Mouse (Mus musculus) gastrocnemius, adult 18-20 months (tissue): ENCODE data around the gene Vwa7. TPM values are rescaled to one million over a fixed set of nuclear protein-coding genes. Genes with fewer than 3 reads are reported as not detected.
A peak's percentile ranks its signal among the peaks of the same experiment; 100 is the strongest.
"Not testable (repeated sequence)": the region's sequence is repeated elsewhere in the genome, so short reads cannot be mapped to it uniquely, and the experiment has no call there.

Experiments used
- DNase-seq: peaks from one replicate; pipeline ENCODE4 v3.0.0; 2021; ENCODE audit warnings: low spot score
- total RNA-seq, 2 experiments: library from RNA; stranded (reverse); gene quantifications; 2 replicates each; pipeline ENCODE4 v1.2.3; 2021

The Vwa7 gene
- total RNA-seq, 2 experiments from 2014 or later, result 13.2 to 16.8 TPM

DNA sequence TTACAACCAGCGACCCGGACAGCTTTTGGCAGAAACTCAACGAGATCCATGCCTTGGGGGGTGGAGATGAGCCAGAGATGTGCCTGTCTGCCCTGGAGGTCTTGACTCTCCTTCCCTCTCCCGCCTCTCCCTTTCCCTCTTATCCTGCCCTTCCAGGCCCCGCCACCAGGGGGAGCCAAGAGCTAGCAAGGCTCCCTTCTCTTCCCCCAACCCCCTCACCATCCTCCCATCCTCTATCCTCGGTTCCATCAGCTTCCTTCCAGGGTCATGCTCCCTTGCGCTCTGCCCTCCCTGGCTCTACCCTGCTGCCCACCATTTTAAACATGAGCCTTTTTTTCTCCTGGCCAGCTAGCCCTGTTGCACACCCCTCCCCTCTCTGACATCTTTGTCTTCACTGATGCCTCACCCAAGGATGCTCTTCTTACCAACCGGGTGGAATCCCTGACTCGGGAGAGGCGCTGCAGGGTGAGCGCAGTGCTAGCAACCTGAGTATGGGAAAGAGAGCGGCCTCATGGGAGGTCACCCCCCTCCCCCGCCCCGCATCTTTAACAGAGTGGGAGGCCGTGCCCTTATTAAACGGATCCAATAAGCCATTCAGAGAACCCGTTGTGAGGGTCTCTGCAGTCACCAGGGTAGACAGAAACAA is 4.9 kb downstream of the Vwa7 start:
- DNase-seq, result peak; percentile 89

DNA sequence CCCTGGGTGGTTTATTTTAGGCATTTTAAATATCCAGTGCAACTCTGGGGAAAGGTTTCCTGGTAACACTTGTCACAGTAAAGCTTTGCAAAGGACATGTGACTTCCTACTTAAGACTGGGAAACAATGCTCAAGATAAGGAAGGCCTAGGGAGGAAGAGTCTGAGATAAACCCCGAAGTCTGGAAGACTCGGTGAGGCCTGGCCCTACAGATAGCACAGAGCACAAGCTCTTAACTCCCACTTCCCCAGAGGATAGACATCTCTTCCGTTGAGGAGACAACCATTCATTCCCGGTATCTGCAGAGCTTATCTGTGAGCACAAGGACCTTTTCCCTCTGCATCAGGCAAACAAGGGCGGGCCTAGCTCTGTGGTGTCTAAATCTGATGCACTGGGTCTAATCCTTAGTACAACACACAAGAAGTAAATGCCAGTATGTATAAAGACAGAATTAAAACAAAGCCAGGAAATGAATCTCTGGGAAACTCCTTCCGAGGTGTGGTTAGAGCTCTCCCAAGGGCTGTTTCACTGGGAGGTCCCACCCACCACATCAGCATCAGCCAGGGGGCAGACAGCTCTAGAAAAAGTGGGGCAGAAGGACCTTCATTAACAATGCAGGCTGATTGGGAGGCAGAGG is 5.6 kb downstream of the Vwa7 start:
- DNase-seq, result no peak

DNA sequence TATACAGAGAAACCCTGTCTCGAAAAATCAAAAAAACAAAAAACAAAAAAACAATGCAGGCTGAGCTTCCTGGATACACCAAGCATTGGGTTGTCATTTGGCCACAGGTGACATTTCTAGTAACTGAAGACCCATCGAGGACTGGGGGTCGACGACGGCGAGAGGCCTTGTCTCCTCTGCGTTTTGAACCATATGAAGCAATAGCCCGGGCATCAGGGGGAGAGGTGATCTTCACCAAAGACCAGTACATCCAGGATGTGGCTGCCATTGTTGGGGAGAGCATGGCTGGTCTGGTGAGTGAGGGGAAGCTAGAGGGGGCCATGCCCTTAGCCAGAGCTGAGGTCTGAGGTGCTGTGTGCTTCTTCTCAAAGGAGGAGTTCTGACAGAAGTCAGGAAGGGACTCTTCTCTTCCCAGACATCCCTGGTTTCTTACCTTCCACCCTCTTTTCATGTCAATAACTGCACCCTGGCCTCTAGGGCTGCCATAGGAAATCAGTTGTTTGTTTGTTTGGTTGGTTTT is 6.2 kb downstream of the Vwa7 start:
- DNase-seq, result no peak

- DNase-seq, result no peak
Measured at GRCm38 (mm10) chr17:35023221-35023620, 6.8 kb downstream of the Vwa7 start.

- no peak for DNase-seq
Measured at GRCm38 (mm10) chr17:35023756-35024155, 7.4 kb downstream of the Vwa7 start.

DNA sequence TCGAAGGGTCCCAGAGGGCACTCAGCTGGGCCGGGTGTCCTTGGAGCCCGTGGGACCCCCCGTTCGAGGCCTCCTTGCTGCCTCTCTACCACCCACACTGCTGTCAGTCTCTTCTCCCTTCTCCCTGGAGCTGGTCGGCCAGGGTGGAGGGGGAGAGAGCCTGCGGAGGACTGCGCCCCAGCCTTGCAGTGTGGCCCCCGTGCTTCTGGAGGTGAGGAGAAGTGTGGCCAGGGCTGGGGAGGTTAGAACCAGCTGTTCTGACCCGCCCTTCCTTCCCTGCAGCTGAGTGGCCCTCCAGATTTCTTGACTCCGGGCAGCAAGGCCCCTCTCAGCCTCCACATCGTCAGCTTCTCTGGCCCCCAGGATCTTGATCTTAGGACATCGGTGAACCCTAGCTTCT is 7.9 kb downstream of the Vwa7 start:
- DNase-seq, result no peak

GRCm38 (mm10) chr17:35024691-35025488 is 8.5 kb downstream of the Vwa7 start:
- no peak for DNase-seq

DNA sequence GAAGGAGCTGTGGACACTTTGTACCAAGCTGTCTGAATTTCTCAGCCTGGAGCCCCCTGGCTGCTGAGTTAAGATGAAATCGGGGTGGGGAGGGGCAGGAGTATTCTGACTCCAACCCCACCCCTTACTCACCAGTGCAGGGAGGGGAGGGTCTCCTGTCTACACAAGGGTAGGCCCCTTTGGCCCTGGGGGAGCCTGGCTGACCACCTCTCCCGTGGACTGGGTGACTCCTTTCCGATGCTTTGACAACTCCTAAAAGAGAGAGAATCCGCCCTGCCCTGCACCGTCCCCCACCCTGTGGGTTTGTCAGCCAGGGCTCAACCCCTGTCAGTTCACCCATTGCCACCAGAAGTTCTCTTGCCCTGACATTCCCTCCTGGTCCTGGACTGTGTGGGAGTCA is 9.8 kb downstream of the Vwa7 start:
- no peak for DNase-seq

- no peak for DNase-seq
Measured at GRCm38 (mm10) chr17:35027277-35028068, 11.1 kb downstream of the Vwa7 start, which contains the start of gene Sapcd1. TSS of gene Sapcd1 (minus strand) at chr17:35028016.

- no peak for DNase-seq
Measured at GRCm38 (mm10) chr17:35028315-35028714, 11.9 kb downstream of the Vwa7 start.

- no peak for DNase-seq
Measured at GRCm38 (mm10) chr17:35029691-35030532, 13.5 kb downstream of the Vwa7 start.

DNA sequence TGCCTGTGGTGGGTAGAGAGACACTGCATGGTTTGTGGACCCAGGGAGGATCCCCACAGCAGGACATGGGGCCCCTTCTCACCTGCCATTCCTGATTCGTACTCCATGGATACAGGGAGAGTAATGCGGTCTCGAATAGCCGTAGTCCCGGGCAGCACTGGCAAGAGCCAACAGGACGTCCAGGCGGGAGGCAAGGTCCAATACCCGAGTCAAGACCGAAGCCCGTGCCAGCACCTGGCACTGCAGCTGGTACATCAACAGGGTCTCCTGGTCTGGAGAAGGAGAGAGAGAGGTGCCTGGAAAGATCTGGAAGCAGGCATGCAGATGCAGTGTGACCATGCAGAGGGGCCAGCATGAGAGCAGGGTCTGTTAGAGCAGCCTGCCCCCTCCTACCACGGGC is 14.9 kb downstream of the Vwa7 start:
- DNase-seq, result no peak

DNA sequence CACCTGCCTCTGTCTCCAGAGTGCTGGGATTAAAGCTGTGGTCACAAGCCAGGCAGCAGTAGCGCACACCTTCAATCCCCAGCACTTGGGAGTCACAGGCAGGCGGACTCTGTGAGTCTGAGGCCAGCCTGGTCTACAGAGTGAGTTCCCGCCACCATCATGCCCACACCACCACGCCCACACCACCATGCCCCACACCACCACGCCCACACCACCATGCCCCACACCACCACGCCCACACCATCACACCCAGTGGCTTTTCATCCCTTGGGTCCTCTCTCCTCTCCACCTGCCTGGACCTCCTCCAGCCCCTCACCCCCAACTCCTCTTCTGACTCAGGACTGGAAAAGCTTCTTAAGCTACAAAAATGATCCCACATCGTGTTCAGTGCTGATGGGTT is 15.5 kb downstream of the Vwa7 start:
- no peak for DNase-seq

DNA sequence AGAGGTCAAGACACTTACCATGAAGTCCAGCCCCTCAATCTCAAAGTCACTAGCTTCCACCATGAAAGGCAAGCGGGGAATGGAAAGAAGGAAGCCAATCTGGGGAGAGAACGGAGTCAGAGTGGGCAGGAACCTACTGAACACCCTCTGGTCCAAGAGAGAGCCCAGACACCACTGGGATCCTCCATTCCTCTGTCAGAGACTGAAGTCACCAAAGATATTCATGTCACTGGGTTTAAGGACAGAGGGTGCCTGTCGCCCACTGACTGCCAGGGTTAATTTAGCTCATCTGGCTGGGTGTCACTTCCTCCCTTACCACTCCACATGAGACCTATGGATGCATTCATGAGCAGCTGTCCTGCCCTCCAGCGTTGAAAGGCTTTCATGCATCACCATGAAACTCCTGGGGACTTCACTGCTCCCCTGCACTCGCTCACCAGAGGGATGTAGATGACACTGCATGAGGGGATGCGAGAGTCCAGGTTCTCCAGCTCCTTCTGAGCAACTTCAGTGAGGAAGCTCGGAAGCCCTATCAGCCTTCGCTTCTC is 16.0 kb downstream of the Vwa7 start:
- no peak for DNase-seq

DNA sequence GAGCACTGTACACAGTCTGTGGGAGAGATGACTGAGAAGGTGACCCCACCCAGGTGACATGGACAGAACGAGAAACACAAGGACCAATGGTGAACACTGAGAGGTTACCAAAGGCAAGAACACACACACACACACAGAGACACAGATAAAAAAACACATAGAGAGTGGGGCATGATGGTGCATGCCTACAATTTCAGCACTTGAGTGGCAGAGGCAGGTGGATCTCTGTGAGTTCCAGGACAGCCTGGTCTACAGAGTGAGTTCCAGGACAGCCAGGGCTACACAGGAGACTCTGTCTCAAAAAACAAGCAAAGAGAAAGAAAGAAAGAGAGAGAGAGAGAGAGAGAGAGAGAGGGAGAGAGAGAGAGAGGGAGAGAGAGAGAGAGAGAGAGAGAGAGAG is 17.3 kb downstream of the Vwa7 start:
- not testable (repeated sequence) for DNase-seq

- DNase-seq, result no peak
Measured at GRCm38 (mm10) chr17:35034896-35035295, 18.5 kb downstream of the Vwa7 start.

DNA sequence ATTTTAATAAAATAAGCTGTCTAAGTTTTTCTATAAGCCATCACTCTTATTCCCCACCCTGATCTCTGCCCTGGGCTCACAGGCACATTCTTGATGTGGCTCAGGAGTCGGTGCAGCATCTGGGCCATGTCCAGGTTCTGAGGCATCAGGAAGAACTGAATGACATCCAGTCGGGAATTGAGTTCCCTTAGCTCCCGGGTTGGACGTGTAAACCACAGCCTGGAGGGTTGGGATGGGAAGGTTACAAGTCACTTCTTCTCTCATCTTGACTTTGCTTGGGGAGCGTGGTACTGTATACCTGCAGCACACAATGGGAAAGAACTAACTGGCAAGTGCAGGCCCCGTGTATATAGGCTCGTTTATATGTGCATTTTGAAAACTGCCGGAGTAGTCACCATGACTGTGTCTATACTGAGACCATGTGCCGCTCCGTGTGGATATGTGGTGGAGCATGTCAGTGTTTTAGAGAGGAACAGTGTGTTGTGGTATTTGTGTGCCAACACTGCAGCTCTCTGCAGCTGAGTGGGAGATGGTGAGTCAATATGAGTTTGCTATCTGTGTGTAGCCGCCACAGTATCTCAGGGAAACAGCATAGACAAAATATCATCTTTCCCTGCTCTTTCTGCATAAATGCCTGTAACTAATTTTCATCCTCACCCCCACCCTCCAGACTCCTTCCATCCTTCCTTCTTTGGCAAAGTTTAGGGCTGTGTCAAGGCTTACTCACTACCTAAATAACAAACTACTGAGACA is 22.9 kb downstream of the Vwa7 start:
- DNase-seq, result no peak

DNA sequence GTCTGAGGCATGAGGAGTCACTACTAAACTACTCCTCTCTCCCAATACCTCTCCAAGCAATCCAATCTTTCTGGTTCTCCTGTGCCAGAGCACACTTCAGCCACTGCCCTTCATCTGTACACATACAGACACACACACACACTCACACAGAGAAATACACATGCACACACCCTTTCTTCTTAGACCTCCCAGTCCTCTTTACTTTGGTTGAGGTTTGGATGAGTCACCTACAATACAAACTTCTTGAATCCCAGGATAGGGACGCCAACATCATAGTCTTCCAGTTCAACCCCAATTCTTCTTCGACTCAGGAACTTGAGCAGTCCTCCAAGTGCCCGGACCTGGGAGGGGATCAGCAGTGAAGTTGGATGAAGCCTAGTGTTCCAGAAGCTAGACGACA is 27.4 kb downstream of the Vwa7 start:
- DNase-seq, result no peak
